31 mouse cellular contexts compared by ENCODE assay signal in genomic region chr1:19674397-19674770, GRCm38 (mm10).
DNase-seq lines count a peak whose midpoint lies in the region; ATAC-seq and TF ChIP-seq lines count a peak whose summit lies in the region.
"Had no signal": no experiment of that assay in that cellular context is flagged by ENCODE, and none has a peak within 500 bp of the region (broad histone marks: within the 10 kb centered on the region; RNA-seq: fewer than 3 reads in every experiment).

No protein-coding gene starts in this region.

- no peaks in the 10 kb centered on the region for H3K4me1 ChIP-seq in hindbrain, postnatal 0 days (ENCODE audit: insufficient read depth, low read length)
- no peaks in the 10 kb centered on the region for H3K4me1 ChIP-seq in hindbrain, embryonic 16.5 days (ENCODE audit: control insufficient read depth, insufficient read depth, low read depth, low read length)
- H3K4me1 ChIP-seq in midbrain, postnatal 0 days (ENCODE audit: insufficient read depth, low read length) = no peaks in the 10 kb centered on the region
- H3K4me1 ChIP-seq: heart, embryonic 13.5 days; hindbrain, embryonic 10.5 days; intestine, embryonic 15.5 days; liver, embryonic 13.5 days; megakaryocyte, embryonic 14.5 days had no signal

- WGBS in hindbrain, postnatal 0 days = 34% methylated on average over 3 of the region's 3 CpGs
- 27% methylated on average over 3 of the region's 3 CpGs for WGBS in hindbrain, embryonic 16.5 days
- WGBS in midbrain, postnatal 0 days = 21% methylated on average over 3 of the region's 3 CpGs

- H3K36me3 ChIP-seq in hindbrain, postnatal 0 days (ENCODE audit: insufficient read depth, low read length) = no peaks in the 10 kb centered on the region
- H3K36me3 ChIP-seq in hindbrain, embryonic 16.5 days (ENCODE audit: control insufficient read depth, insufficient read depth, low read length) = no peaks in the 10 kb centered on the region
- no peaks in the 10 kb centered on the region for H3K36me3 ChIP-seq in midbrain, postnatal 0 days (ENCODE audit: insufficient read depth, low read length)
- H3K36me3 ChIP-seq: embryonic facial prominence, embryonic 13.5 days; forebrain, embryonic 10.5 days; heart, embryonic 13.5 days; hindbrain, embryonic 10.5 days; hindbrain, embryonic 15.5 days; intestine, embryonic 15.5 days; liver, embryonic 13.5 days had no signal

- no peak for TF ChIP-seq CTCF in hindbrain, postnatal 0 days (IDR thresholded peaks at IDR 0.05; ENCODE audit: low read depth)
- no peak for TF ChIP-seq CTCF in midbrain, postnatal 0 days (IDR thresholded peaks at IDR 0.05)

- peak; percentile 7 for DNase-seq in hindbrain, postnatal 0 days (ENCODE audit: low spot score)
- DNase-seq in brain, adult 2 months (ENCODE audit: low read depth, low spot score) = peak; percentile 2
- peak; percentile 21 for DNase-seq in embryo, embryonic 10.5 days (ENCODE audit: low spot score)
- DNase-seq in midbrain, postnatal 0 days (ENCODE audit: low spot score) = peak; percentile 5
- DNase-seq in natural killer cell, adult 2 months (ENCODE audit: low spot score in 2 of 2) = no peak
- DNase-seq in cerebellum, postnatal 10 days = no peak
- DNase-seq in ovary, postnatal 14 days (ENCODE audit: low spot score) = no peak
- DNase-seq: adrenal gland, postnatal 36 days; cerebellum, adult 11 months; cerebellum, adult 9-10 months; heart, postnatal 10 days; kidney, adult 8-10 months; kidney, postnatal 10 days; layer of hippocampus, postnatal 36 days; left cerebral cortex, postnatal 4 days; liver, embryonic 13.5 days; lung, adult 18-20 months; lung, postnatal 4 days; right cerebral cortex, postnatal 14 days; thymus, postnatal 4 days had no signal

- no peaks in the 10 kb centered on the region for H3K9me3 ChIP-seq in hindbrain, postnatal 0 days (ENCODE audit: low read length)
- H3K9me3 ChIP-seq in hindbrain, embryonic 16.5 days (ENCODE audit: control insufficient read depth, low read length) = no peaks in the 10 kb centered on the region
- no peaks in the 10 kb centered on the region for H3K9me3 ChIP-seq in midbrain, postnatal 0 days (ENCODE audit: low read length)
- H3K9me3 ChIP-seq: embryonic facial prominence, embryonic 13.5 days; forebrain, embryonic 10.5 days; heart, embryonic 13.5 days; hindbrain, embryonic 10.5 days; hindbrain, embryonic 15.5 days; intestine, embryonic 15.5 days; liver, embryonic 13.5 days; megakaryocyte, embryonic 14.5 days had no signal

- no peak for ATAC-seq in hindbrain, postnatal 0 days
- ATAC-seq in hindbrain, embryonic 16.5 days = no peak
- ATAC-seq in midbrain, postnatal 0 days (ENCODE audit: low FRiP score) = no peak
- ATAC-seq: CD4-positive, CD25-positive, alpha-beta regulatory T cell, adult 4 months; forebrain, embryonic 16.5 days; intestine, embryonic 15.5 days; lung, postnatal 0 days had no signal

- no peaks in the 10 kb centered on the region for H3K27me3 ChIP-seq in hindbrain, postnatal 0 days (ENCODE audit: insufficient read depth, low read length)
- no peaks in the 10 kb centered on the region for H3K27me3 ChIP-seq in hindbrain, embryonic 16.5 days (replicated peaks; ENCODE audit: control insufficient read depth, insufficient read depth, low read length)
- no peaks in the 10 kb centered on the region for H3K27me3 ChIP-seq in midbrain, postnatal 0 days (ENCODE audit: insufficient read depth, low read length)
- H3K27me3 ChIP-seq: embryonic facial prominence, embryonic 13.5 days; heart, embryonic 13.5 days; hindbrain, embryonic 15.5 days; intestine, embryonic 15.5 days; liver, embryonic 13.5 days; megakaryocyte, embryonic 14.5 days had no signal

- H3K4me3 ChIP-seq in hindbrain, postnatal 0 days (ENCODE audit: low read length) = no peak overlapping the region
- no peak overlapping the region for H3K4me3 ChIP-seq in hindbrain, embryonic 16.5 days (ENCODE audit: low read length)
- H3K4me3 ChIP-seq in midbrain, postnatal 0 days (ENCODE audit: low read depth, low read length) = no peak overlapping the region
- H3K4me3 ChIP-seq: embryonic facial prominence, embryonic 13.5 days; forebrain, embryonic 10.5 days; heart, embryonic 13.5 days; hindbrain, embryonic 10.5 days; hindbrain, embryonic 15.5 days; intestine, embryonic 15.5 days; liver, embryonic 13.5 days; megakaryocyte, embryonic 14.5 days had no signal

- H3K9ac ChIP-seq in hindbrain, postnatal 0 days (replicated peaks; ENCODE audit: low read length) = no peak overlapping the region
- no peak overlapping the region for H3K9ac ChIP-seq in hindbrain, embryonic 16.5 days (ENCODE audit: low read depth, low read length)
- H3K9ac ChIP-seq in midbrain, postnatal 0 days (replicated peaks; ENCODE audit: low read length, poor library complexity, severe bottlenecking) = no peak overlapping the region
- H3K9ac ChIP-seq: embryonic facial prominence, embryonic 13.5 days; heart, embryonic 13.5 days; hindbrain, embryonic 15.5 days; intestine, embryonic 15.5 days; liver, embryonic 13.5 days had no signal

- no peak overlapping the region for H3K4me2 ChIP-seq in hindbrain, postnatal 0 days (ENCODE audit: low read depth, low read length)
- H3K4me2 ChIP-seq in hindbrain, embryonic 16.5 days (ENCODE audit: low read length) = no peak overlapping the region
- H3K4me2 ChIP-seq in midbrain, postnatal 0 days (ENCODE audit: low read depth, low read length, poor library complexity, severe bottlenecking) = no peak overlapping the region
- H3K4me2 ChIP-seq: heart, embryonic 13.5 days; intestine, embryonic 15.5 days; liver, embryonic 13.5 days had no signal

- H3K27ac ChIP-seq in hindbrain, postnatal 0 days = no peak overlapping the region
- no peak overlapping the region for H3K27ac ChIP-seq in hindbrain, embryonic 16.5 days (ENCODE audit: low read depth, low read length)
- no peak overlapping the region for H3K27ac ChIP-seq in midbrain, postnatal 0 days (ENCODE audit: low read depth, low read length)
- H3K27ac ChIP-seq: embryonic facial prominence, embryonic 13.5 days; forebrain, embryonic 10.5 days; heart, embryonic 13.5 days; hindbrain, embryonic 10.5 days; hindbrain, embryonic 15.5 days; intestine, embryonic 15.5 days; liver, embryonic 13.5 days had no signal

Comparison
In these comparisons a context has a peak if more than half of its experiments do, and no peak if none do; other contexts are left out.
1. DNase-seq: peak in hindbrain, postnatal 0 days (single experiment), brain, adult 2 months (single experiment), embryo, embryonic 10.5 days (single experiment) and midbrain, postnatal 0 days (single experiment); none in natural killer cell, adult 2 months (0 of 2), cerebellum, postnatal 10 days (0 of 2) and ovary, postnatal 14 days (single experiment).